Mouse (Mus musculus) stomach, adult 2 months (tissue): ENCODE data around the gene Mrgprb8. TPM values are rescaled to one million over a fixed set of nuclear protein-coding genes. Genes with fewer than 3 reads are reported as not detected.

ENCODE experiments used
- polyA plus RNA-seq: library from polyadenylated mRNA; depleted of rRNA; stranded (reverse); fragments of >200 nt; gene quantifications from 2 replicates; pipeline ENCODE4 v1.2.3, GENCODE M21; 2012; rRNA removed

Gene Mrgprb8
- polyA plus RNA-seq, result not detected in 2 replicates

GRCm38 (mm10) chr7:48388226-48388625 is at the start of gene Mrgprb8:
Gene Mrgprb8 (plus strand): TSS chr7:48388526.

Other genes starting within 250 kb of the Mrgprb8 start
- gene Mrgprb5, start 219.5 kb upstream of the Mrgprb8 start, polyA plus RNA-seq, result not detected in 2 replicates
- not detected in 2 replicates for gene Mrgprb4, start 189.2 kb upstream of the Mrgprb8 start, polyA plus RNA-seq
- gene Mrgprb1, start 67.8 kb downstream of the Mrgprb8 start, polyA plus RNA-seq, result not detected in 2 replicates
- gene Mrgprx2, start 110.8 kb downstream of the Mrgprb8 start, polyA plus RNA-seq, result 0.02 TPM in 1 of 2 replicates, not detected in the other
- gene Mrgprb2, start 169.6 kb downstream of the Mrgprb8 start, polyA plus RNA-seq, result 0.05 TPM in 1 of 2 replicates, not detected in the other